Mouse (Mus musculus) liver, adult 10 weeks (tissue): ENCODE results near the gene Ppp1r12b. TPM values are rescaled to one million over a fixed set of nuclear protein-coding genes. Genes with fewer than 3 reads are reported as not detected.

Source experiments
- polyA plus RNA-seq: library from polyadenylated mRNA; stranded (reverse); fragments of 350-450 nt; fragmentation: Illumina TruSeq; extraction: RNeasy Lipid Tissue Mini Kit (QIAGEN cat#74804); gene quantifications from one replicate; pipeline ENCODE4 v1.2.3, GENCODE M21; 2014; ENCODE audit warnings: low read depth, low replicate concordance

The Ppp1r12b gene
- 1.4 TPM for polyA plus RNA-seq

DNA sequence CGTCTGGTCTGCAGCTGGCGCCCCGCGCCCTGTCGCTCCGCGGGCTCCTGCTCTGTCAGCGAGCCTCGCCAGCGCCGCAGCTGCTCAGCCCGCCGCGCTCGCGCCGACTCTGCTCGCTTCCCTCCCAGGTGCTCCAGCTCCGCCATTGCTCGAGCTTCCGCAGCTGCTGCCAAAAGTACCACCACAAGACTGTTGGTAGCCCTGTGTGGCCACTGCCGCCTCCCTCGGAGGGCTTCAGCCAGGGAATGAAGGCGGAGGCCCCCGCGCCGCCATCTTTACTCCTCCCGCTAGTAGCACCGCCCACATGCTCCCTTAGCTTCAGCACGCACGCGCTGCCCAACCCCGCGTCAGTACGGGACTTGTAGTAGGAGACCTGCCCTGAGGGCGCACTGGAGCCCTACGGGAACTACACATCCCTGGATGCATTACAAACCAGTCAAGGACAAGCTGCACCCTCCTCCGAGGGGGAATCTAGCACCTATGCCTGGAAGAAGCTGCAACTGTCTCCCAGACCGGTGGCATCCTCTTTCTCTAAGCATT lies at the start of gene Ppp1r12b:
Ppp1r12b (minus strand) TSS at position 306 of the 540 bp plus-strand sequence.

DNA sequence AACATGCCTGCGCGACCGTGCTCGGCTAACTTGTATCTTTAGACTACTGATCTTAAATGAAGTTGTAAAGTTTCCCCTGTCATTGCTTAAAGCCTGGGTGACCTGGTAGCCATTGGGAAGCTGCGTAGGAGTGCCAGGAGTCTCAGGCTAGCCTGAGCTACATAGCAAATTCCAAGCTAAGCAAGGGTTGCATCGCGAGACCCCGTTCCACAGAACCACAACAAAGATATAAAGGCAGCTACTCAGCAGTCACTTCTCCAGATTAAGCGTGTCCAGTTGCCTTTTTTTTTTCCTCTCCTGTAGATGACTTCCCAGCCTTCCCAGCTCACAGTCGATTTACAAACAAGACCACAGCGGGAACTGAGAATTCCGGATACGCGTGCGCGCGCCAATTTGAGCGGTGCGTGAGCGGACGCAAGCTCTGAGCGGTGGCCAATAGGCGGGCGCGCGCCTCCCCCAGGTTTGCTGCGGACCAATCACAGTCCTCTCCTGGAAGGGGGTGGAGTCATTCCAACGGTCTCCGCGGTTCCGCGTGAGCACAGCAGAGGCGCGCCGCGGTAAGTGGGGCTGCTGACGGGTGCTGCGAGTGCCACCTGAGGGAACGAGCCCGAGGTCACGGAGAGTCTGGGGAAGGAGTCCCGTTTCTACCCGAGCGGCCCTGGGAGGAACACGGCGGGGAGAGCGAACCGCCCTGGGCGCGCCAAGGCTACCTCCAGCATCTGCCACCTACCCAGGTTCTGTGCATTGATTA lies 6.5 kb upstream of the Ppp1r12b start, which contains the start of gene Ube2t:
Ube2t (plus strand) TSS at position 513 of the 751 bp plus-strand sequence.

Other genes starting within 250 kb of the Ppp1r12b start
- gene Ube2t, start 6.6 kb upstream of the Ppp1r12b start, polyA plus RNA-seq = 0.95 TPM
- gene Lgr6, start 149.3 kb upstream of the Ppp1r12b start, polyA plus RNA-seq = not detected
- 0.11 TPM for gene Ptpn7, start 176.8 kb upstream of the Ppp1r12b start, polyA plus RNA-seq
- gene Arl8a, start 190.9 kb upstream of the Ppp1r12b start, polyA plus RNA-seq = 10.5 TPM
- gene Gpr37l1, start 211.7 kb upstream of the Ppp1r12b start, polyA plus RNA-seq = not detected